Mouse (Mus musculus) ES-E14 (cell line): ENCODE measurements around the gene Zfp963.

Source experiments
- CHD2 ChIP-seq: IDR thresholded peaks from 2 replicates; pipeline ENCODE4 v1.6.1; 2014; ENCODE audit warnings: mild to moderate bottlenecking, low read depth, low read length, inconsistent platforms
- MAFK ChIP-seq: IDR thresholded peaks from 2 replicates; pipeline ENCODE4 v1.6.1; 2014; ENCODE audit warnings: mild to moderate bottlenecking, low read depth, low read length, inconsistent platforms; ENCODE audit not compliant: insufficient read depth
- ZNF384 ChIP-seq: IDR thresholded peaks from 2 replicates; pipeline ENCODE4 v1.6.1; 2012; ENCODE audit warnings: low read depth, low read length, inconsistent platforms

DNA sequence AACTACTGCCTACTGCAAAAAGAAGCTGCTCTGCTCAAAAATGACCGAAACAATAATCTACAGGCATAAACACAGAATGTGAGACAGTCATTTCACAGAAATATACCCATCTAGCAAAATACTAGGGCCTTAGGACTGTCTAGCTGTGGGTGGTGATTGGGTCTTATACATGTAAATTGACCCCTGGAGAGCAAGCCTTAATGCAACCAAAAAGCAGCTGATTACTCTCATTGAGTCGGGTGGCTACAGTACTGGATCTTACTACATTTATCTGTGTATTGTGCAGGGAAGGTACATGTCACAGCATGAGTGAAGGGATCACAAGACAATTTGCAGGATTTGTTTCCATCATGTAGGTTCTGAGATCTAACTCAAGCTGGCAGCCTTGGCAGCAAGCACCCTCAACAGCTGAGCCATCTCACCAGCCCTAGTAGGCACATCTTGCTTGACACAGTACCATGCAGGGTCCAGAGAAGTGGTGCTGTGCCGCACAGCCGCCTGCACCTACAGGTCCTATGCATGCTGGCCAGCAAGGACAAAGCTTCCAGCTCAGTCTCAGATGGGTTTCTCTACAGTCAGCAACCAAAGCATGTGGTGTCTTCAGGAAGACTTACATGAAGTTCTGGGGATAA is 12.2 kb upstream of the Zfp963 start:
- no peak for TF ChIP-seq CHD2
- no peak for TF ChIP-seq MAFK
- no peak for TF ChIP-seq ZNF384
